Mouse (Mus musculus): ENCODE measurements around the gene 4932414N04Rik. TPM values are rescaled to one million over a fixed set of nuclear protein-coding genes. Genes with fewer than 3 reads are reported as not detected.

The 4932414N04Rik gene
- not detected in 2 replicates for polyA plus RNA-seq (2012; rRNA removed)

GRCm38 (mm10) chr2:68656186-68656585 is at the start of gene 4932414N04Rik:
4932414N04Rik (plus strand) TSS chr2:68656486.

Other genes starting within 250 kb of the 4932414N04Rik start
- gene Stk39, start 184.2 kb upstream of the 4932414N04Rik start, polyA plus RNA-seq (2012; rRNA removed), result 24.5 and 35.4 TPM in 2 replicates
- not detected in 2 replicates for gene 4933409G03Rik, start 74.1 kb upstream of the 4932414N04Rik start, polyA plus RNA-seq (2012; rRNA removed)
- gene Cers6, start 205.0 kb downstream of the 4932414N04Rik start, polyA plus RNA-seq (2012; rRNA removed), result 20.7 and 23.0 TPM in 2 replicates